Mouse (Mus musculus) induced T-regulatory cell, adult 2 months (primary cell): ENCODE measurements around the gene Ndufaf3.

Experiments used
- DNase-seq: peaks from one replicate; pipeline ENCODE4 v3.0.0-alpha.2; 2012; ENCODE audit warnings: low read depth

Gene Ndufaf3

GRCm38 (mm10) chr9:108517931-108518332 is 49.3 kb downstream of the Ndufaf3 start:
- DNase-seq, result peak; percentile 86

- peak; percentile 90 for DNase-seq
These were observed 49.8 kb downstream of the Ndufaf3 start for GRCm38 (mm10) chr9:108517253-108517930.

- peak; percentile 99 for DNase-seq
These were observed 50.6 kb downstream of the Ndufaf3 start, which contains the start of gene Qrich1 for GRCm38 (mm10) chr9:108516380-108517251. Qrich1 (plus strand) TSS chr9:108516806.
